Mouse (Mus musculus): Measurements from ENCODE around the gene Hectd2. TPM values are rescaled to one million over a fixed set of nuclear protein-coding genes. Genes with fewer than 3 reads are reported as not detected.

Gene Hectd2
- polyA plus RNA-seq, 1 experiment from 2014 or later = 14.2 TPM

- 89% methylated on average over 7 of the region's 7 CpGs for WGBS
- no peak overlapping the region for H3K9ac ChIP-seq (replicated peaks)
- H3K27me3 ChIP-seq = no peaks in the 10 kb centered on the region
- no peak overlapping the region for H3K27ac ChIP-seq (replicated peaks)
- 0 out of 2 replicates have a peak, but pooled peaks cover 7% of the 10 kb centered on the region for H3K4me1 ChIP-seq
- H3K4me3 ChIP-seq = no peak overlapping the region
- no peaks in the 10 kb centered on the region for H3K36me3 ChIP-seq
- no peak for ATAC-seq (replicated peaks)
- H3K4me2 ChIP-seq (replicated peaks) = no peak overlapping the region
- H3K9me3 ChIP-seq = no peaks in the 10 kb centered on the region
Observed at GRCm38 (mm10) chr19:36665206-36665605, 110.8 kb downstream of the Hectd2 start.

DNA sequence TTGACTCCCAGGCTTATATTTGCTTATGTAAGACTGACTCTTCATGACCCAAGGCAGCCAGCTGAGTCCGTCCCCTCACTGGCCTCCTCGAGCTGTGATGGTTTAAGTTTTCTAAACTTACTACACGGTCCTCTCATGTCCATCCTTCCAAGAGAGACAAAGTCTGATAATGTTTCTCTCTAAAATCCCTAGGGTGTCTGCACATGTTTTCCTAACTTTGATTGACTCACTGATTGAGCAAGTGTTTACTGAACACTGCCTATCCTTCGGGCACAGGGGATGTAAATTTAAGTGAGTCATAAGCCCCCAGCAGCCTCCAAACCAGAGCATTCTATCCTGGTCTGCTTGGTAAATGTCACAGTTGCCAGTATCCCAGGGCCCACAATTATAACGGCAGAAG, 111.2 kb downstream of the Hectd2 start:
- H3K4me1 ChIP-seq = 0 out of 2 replicates have a peak, but pooled peaks cover 7% of the 10 kb centered on the region
- no peaks in the 10 kb centered on the region for H3K36me3 ChIP-seq
- no peaks in the 10 kb centered on the region for H3K9me3 ChIP-seq
- no peak overlapping the region for H3K27ac ChIP-seq (replicated peaks)
- H3K4me3 ChIP-seq = no peak overlapping the region
- ATAC-seq (replicated peaks) = no peak
- WGBS = 82% methylated on average over 5 of the region's 5 CpGs
- H3K4me2 ChIP-seq (replicated peaks) = no peak overlapping the region
- no peaks in the 10 kb centered on the region for H3K27me3 ChIP-seq
- no peak overlapping the region for H3K9ac ChIP-seq (replicated peaks)

DNA sequence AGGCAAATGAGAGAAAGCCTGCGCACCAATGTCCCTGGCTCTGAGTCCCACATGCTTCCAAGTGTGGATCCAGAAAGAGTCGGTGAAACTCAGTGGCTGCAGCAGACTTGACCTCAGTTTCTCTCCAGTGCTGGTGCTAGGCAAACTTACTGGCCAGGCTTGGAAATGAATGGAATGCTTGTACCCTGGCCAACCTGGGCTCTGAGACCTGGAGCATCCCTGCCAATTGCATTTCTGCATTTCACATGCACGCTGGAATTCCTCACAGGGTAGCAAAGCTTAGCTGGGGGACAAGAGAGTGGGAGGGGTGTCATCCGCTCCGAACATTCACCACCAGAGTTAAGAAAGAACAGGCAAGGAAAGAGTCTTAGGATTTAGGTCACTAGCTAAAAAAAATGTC, 112.0 kb downstream of the Hectd2 start:
- H3K36me3 ChIP-seq = no peaks in the 10 kb centered on the region
- WGBS = 94% methylated on average over 5 of the region's 5 CpGs
- H3K9ac ChIP-seq (replicated peaks) = no peak overlapping the region
- H3K27ac ChIP-seq (replicated peaks) = no peak overlapping the region
- ATAC-seq (replicated peaks) = no peak
- H3K4me1 ChIP-seq = 0 out of 2 replicates have a peak, but pooled peaks cover 7% of the 10 kb centered on the region
- H3K4me2 ChIP-seq (replicated peaks) = no peak overlapping the region
- no peak overlapping the region for H3K4me3 ChIP-seq
- no peaks in the 10 kb centered on the region for H3K9me3 ChIP-seq
- no peaks in the 10 kb centered on the region for H3K27me3 ChIP-seq

- H3K9me3 ChIP-seq = no peaks in the 10 kb centered on the region
- H3K36me3 ChIP-seq = no peaks in the 10 kb centered on the region
- H3K4me3 ChIP-seq = no peak overlapping the region
- H3K4me1 ChIP-seq = 0 out of 2 replicates have a peak, but pooled peaks cover 7% of the 10 kb centered on the region
- WGBS = 89% methylated on average over 6 of the region's 6 CpGs
- no peak overlapping the region for H3K4me2 ChIP-seq (replicated peaks)
- no peak overlapping the region for H3K27ac ChIP-seq (replicated peaks)
- H3K27me3 ChIP-seq = no peaks in the 10 kb centered on the region
- ATAC-seq (replicated peaks) = no peak
- no peak overlapping the region for H3K9ac ChIP-seq (replicated peaks)
Observed at GRCm38 (mm10) chr19:36667368-36667767, 112.9 kb downstream of the Hectd2 start.

GRCm38 (mm10) chr19:36668098-36668497, 113.7 kb downstream of the Hectd2 start:
- H3K36me3 ChIP-seq = no peaks in the 10 kb centered on the region
- no peak overlapping the region for H3K4me3 ChIP-seq
- no peaks in the 10 kb centered on the region for H3K27me3 ChIP-seq
- no peak overlapping the region for H3K4me2 ChIP-seq (replicated peaks)
- 0 out of 2 replicates have a peak, but pooled peaks cover 7% of the 10 kb centered on the region for H3K4me1 ChIP-seq
- 88% methylated on average over 1 of the region's 1 CpGs for WGBS
- no peak for ATAC-seq (replicated peaks)
- H3K27ac ChIP-seq (replicated peaks) = no peak overlapping the region
- no peak overlapping the region for H3K9ac ChIP-seq (replicated peaks)
- H3K9me3 ChIP-seq = no peaks in the 10 kb centered on the region

DNA sequence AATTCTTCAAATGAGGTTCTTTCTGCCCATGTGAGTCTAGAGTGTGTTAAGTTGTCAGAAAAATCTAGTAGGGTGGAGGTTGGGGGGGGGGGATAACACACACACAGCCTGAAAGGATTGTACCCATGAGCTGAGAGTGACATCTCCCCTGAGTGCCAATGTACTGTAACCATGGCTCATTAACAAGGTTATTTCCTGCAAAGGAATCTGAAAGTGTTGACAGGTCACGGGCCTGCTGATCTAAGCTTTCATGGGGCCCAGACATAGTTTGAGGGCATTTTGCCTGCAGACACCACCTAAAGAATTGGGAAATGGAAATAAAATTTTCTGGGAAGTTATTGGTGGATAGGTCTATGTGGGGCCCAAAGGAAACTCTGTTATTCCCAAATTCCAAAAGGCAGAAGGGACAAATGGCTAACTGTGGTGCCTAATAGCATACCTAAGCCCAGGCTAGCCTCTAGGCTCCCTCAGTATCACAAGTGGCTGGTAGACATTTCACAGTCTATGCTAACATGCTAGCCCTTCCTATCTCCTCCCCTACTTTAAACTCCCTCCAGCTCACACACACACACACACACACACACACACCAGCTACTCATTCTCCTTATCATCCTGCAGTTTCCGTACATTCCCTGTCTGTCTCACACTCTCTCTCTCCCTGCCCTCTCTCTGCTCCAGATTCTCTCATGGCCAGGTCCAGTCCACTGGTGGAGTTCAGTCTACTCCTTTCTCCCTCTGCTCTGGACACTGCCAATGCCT, 114.6 kb downstream of the Hectd2 start:
- H3K9ac ChIP-seq (replicated peaks) = no peak overlapping the region
- H3K27me3 ChIP-seq = no peaks in the 10 kb centered on the region
- ATAC-seq (replicated peaks) = 0 out of 2 replicates have a peak, but pooled peaks have one; percentile 16
- H3K27ac ChIP-seq (replicated peaks) = no peak overlapping the region
- 0 out of 2 replicates have a peak, but pooled peaks cover 7% of the 10 kb centered on the region for H3K4me1 ChIP-seq
- no peak overlapping the region for H3K4me3 ChIP-seq
- no peaks in the 10 kb centered on the region for H3K9me3 ChIP-seq
- H3K4me2 ChIP-seq (replicated peaks) = no peak overlapping the region
- no peaks in the 10 kb centered on the region for H3K36me3 ChIP-seq
- 37% methylated on average over 2 of the region's 2 CpGs for WGBS

DNA sequence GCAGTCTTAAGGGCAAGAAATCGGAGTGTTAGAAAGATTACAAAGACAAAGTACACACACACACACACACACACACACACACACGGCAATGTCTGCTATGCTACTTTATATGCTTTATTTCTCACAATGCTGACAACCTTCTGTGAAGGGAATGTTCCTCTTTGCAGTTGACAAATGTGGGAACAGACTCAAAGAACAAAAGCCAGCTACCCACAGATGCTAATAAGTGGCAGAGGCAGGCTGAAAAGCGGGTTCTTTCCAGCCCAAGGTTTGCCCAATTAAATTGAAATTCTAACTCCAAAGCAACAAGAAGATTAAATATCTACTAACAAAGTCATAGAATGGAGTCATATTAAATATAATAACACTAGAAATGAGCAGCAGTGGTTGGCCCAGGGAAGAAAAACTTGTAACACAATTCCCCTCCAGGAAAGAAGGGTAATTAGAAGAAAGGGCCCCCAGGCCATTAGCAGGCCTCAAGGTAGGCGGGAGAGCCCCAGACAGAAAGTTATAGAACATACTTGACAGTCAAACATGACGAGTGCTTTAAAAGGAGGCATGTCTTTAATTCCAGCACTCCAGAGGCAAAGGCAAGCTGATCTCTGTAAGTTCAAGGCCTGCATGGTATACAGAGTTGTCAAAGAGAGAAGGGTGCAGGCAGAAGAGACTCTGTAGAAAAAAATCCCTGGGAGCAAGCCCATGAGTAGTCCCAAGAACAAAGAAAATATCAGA, 115.4 kb downstream of the Hectd2 start:
- Histone ChIP-seq H3K9me3 (no peaks in the 10 kb centered on the region), H3K36me3 (no peaks in the 10 kb centered on the region), H3K4me2 (replicated peaks) (no peak overlapping the region), H3K4me3 (no peak overlapping the region), H3K4me1 (0 out of 2 replicates have a peak, but pooled peaks cover 7% of the 10 kb centered on the region), H3K27ac (replicated peaks) (no peak overlapping the region), H3K9ac (replicated peaks) (no peak overlapping the region), H3K27me3 (no peaks in the 10 kb centered on the region)
- ATAC-seq (replicated peaks) = 0 out of 2 replicates have a peak, but pooled peaks have one; percentile 23
- 14% methylated on average over 5 of the region's 5 CpGs for WGBS

Other genes starting within 250 kb of the Hectd2 start
- 14.2 and 16.1 TPM in 2 replicates for gene Pcgf5, start 206.3 kb upstream of the Hectd2 start, polyA plus RNA-seq (2015; fragmentation: Nextera tagmentation; extraction: Ambion mirVana)
- gene Ppp1r3c, start 182.0 kb downstream of the Hectd2 start, polyA plus RNA-seq (2015; fragmentation: Nextera tagmentation; extraction: Ambion mirVana) = 6.3 and 8.2 TPM in 2 replicates

Data from forebrain, embryonic 15.5 days (tissue).